Mouse (Mus musculus): ENCODE data around the gene Cuedc2. TPM values are rescaled to one million over a fixed set of nuclear protein-coding genes. Genes with fewer than 3 reads are reported as not detected.

Gene Cuedc2
- polyA plus RNA-seq, 1 experiment from 2014 or later = 137 TPM

DNA sequence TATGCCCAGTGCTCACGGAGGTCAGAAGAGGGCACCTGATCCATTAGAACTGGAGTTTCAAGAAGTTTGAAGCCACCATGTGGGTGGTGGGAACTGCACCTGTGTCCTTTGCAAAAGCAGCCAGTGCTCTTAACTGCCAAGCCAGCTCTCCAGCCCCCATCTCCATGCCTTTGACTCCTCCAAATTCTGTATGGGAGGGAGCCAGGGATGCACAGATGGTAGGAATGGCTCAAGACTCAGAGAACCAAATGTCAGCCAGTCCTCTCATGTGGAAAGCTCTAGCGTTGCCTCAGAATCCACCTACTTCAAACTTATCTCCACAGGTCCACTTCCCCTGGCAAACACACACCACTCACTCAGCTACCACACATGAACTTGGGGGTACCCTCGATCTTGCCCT, 4.6 kb downstream of the Cuedc2 start:
- no peak overlapping the region for H3K9ac ChIP-seq
- 0 out of 2 replicates have a peak, but pooled peaks cover 5% of the 10 kb centered on the region for H3K36me3 ChIP-seq
- no peaks in the 10 kb centered on the region for H3K27me3 ChIP-seq (replicated peaks)
- no peak overlapping the region for H3K27ac ChIP-seq
- ATAC-seq (ENCODE audit: insufficient read depth, low FRiP score, low read depth) = no peak
- H3K4me3 ChIP-seq (replicated peaks) = no peak overlapping the region
- no peak overlapping the region for H3K4me2 ChIP-seq
- H3K4me1 ChIP-seq = peaks cover 14% of the 10 kb centered on the region
- WGBS = 88% methylated on average over 3 of the region's 3 CpGs
- no peaks in the 10 kb centered on the region for H3K9me3 ChIP-seq

DNA sequence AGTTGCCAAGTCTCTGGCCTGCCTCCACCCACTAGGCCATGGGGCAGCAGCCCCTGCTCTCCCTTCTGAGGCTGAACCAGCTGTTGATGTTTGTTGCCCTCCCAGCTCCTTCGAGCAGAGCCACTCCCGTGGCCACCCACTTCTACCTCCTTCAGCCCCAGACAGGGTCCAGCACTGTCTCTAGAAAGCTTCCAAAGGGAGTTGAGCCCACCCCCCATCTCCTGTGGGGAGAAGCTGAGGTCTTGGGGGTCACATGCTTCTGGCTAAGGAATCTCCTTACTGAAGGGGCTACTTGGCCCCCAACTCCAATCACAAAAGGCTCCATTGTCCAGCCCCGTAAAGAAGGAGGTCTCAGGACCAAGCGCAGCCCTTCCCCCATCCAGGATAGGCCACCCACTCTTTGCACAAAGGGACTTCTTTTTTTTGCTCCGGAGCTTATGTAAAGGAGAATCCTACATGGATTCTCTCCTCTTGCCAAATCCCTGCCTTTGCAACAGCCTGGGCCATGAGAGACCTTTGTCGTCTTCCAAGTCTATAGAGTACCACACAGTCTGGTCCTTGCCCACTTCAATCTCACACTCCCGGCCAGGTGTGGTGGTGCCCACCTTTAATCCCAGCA, 5.7 kb downstream of the Cuedc2 start:
- 0 out of 2 replicates have a peak, but pooled peaks cover 5% of the 10 kb centered on the region for H3K36me3 ChIP-seq
- WGBS = 74% methylated on average over 7 of the region's 7 CpGs
- no peak overlapping the region for H3K4me3 ChIP-seq (replicated peaks)

DNA sequence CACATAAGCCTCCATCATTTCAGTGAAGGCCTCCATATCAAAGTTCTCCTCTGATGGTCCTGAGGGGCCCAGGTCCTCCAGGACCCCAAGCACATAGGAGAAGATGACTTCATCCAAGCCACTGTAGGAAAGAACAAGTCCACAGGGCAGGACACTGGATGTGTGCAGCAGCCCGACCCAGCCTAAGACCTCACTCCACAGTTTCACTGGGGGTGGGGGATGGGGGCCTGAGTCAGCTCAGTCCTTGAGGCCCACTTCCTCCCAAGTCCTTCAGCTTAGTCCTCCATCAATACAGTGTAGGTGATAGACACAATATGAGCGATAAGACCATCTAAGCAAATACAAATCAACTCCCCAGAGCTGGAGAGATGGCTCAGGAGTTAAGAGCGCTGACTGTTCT, 6.6 kb downstream of the Cuedc2 start:
- Histone ChIP-seq H3K4me2 (no peak overlapping the region), H3K4me1 (peaks cover 21% of the 10 kb centered on the region), H3K27me3 (replicated peaks) (no peaks in the 10 kb centered on the region), H3K36me3 (0 out of 2 replicates have a peak, but pooled peaks cover 5% of the 10 kb centered on the region), H3K4me3 (replicated peaks) (no peak overlapping the region), H3K27ac (no peak overlapping the region), H3K9ac (no peak overlapping the region), H3K9me3 (no peaks in the 10 kb centered on the region)
- ATAC-seq (ENCODE audit: insufficient read depth, low FRiP score, low read depth) = no peak
- 70% methylated on average over 3 of the region's 3 CpGs for WGBS

More for the DNA sequence above, 5.7 kb downstream of the Cuedc2 start:
- Histone ChIP-seq H3K27ac (no peak overlapping the region), H3K4me2 (no peak overlapping the region), H3K9me3 (no peaks in the 10 kb centered on the region), H3K27me3 (replicated peaks) (no peaks in the 10 kb centered on the region), H3K9ac (no peak overlapping the region), H3K4me1 (peaks cover 16% of the 10 kb centered on the region)
- no peak for ATAC-seq (ENCODE audit: insufficient read depth, low FRiP score, low read depth)

DNA sequence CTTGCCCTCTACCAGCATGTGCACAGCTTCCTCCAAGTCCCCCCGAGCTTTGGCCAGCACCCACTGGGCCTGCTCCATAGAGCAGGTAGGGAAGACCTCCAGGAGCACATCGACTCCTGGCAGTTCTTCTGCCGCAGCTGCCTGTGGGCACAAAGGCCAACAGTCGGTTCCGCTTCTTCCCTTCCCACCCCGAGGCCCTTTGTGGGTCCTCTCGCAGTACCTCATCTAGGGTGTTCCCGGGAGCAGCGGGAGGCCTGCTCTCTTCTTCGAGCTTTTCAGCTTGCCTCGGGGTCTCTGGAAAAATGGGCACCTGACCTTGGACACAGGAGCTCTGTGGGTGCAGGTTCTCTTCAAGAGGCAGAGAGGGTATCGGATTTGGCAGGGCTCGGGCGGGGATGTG, 7.2 kb downstream of the Cuedc2 start:
- H3K4me2 ChIP-seq = no peak overlapping the region
- no peak overlapping the region for H3K27ac ChIP-seq
- no peak overlapping the region for H3K4me3 ChIP-seq (replicated peaks)
- H3K9me3 ChIP-seq = no peaks in the 10 kb centered on the region
- H3K27me3 ChIP-seq (replicated peaks) = peaks cover 6% of the 10 kb centered on the region
- peaks cover 26% of the 10 kb centered on the region for H3K4me1 ChIP-seq
- WGBS = 93% methylated on average over 14 of the region's 14 CpGs
- 0 out of 2 replicates have a peak, but pooled peaks cover 5% of the 10 kb centered on the region for H3K36me3 ChIP-seq
- no peak overlapping the region for H3K9ac ChIP-seq
- no peak for ATAC-seq (ENCODE audit: insufficient read depth, low FRiP score, low read depth)

DNA sequence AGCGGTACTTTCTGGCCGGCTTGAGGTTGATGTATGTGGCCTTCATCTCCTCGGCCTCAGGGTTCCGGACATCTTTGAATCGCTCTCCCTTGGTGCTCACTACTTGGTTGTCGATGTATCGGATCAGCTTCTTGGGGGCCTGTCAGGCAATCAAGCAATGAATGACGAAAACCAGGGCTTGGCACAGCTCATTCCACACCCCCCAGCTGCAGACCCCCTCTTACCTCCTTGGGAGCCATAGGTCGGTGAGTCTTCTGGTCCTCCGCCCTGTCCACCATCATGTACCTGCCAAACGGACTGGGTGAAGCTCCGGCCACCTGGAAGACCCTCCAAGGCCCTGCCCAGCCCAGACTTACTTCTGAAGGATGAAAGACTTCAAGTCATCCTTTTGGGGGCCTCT, 7.8 kb downstream of the Cuedc2 start:
- ATAC-seq (ENCODE audit: insufficient read depth, low FRiP score, low read depth) = no peak

DNA sequence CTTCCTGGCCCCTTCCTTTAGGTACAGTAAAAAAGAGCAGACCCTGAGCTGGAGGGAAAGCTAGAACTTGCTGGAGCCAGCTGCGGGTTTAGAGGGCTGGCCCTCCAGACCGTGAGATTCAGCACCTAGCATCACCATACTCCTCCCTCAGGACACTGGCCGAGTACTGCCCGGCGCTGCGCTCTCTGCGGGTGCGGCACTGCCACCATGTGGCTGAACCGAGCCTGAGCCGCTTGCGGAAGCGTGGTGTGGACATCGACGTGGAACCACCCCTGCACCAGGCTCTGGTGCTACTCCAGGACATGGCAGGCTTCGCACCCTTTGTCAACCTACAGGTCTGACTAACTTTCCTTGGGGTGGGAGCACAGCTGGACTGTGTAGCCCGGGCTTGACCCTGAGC, 8.6 kb downstream of the Cuedc2 start:
- Histone ChIP-seq H3K9me3 (no peaks in the 10 kb centered on the region), H3K27ac (no peak overlapping the region), H3K27me3 (replicated peaks) (peaks cover 18% of the 10 kb centered on the region), H3K4me3 (replicated peaks) (no peak overlapping the region), H3K4me1 (peaks cover 26% of the 10 kb centered on the region), H3K36me3 (0 out of 2 replicates have a peak, but pooled peaks cover 5% of the 10 kb centered on the region), H3K9ac (no peak overlapping the region), H3K4me2 (peak overlapping the region; percentile 100)
- ATAC-seq (ENCODE audit: insufficient read depth, low FRiP score, low read depth) = peak; percentile 61
- WGBS = 6% methylated on average over 16 of the region's 16 CpGs

More for the DNA sequence above, 7.8 kb downstream of the Cuedc2 start:
- H3K4me2 ChIP-seq = no peak overlapping the region
- H3K9me3 ChIP-seq = no peaks in the 10 kb centered on the region
- H3K4me3 ChIP-seq (replicated peaks) = no peak overlapping the region
- 91% methylated on average over 12 of the region's 12 CpGs for WGBS
- no peak overlapping the region for H3K27ac ChIP-seq
- H3K4me1 ChIP-seq = peaks cover 26% of the 10 kb centered on the region
- H3K9ac ChIP-seq = no peak overlapping the region
- peaks cover 10% of the 10 kb centered on the region for H3K27me3 ChIP-seq (replicated peaks)
- 0 out of 2 replicates have a peak, but pooled peaks cover 5% of the 10 kb centered on the region for H3K36me3 ChIP-seq

DNA sequence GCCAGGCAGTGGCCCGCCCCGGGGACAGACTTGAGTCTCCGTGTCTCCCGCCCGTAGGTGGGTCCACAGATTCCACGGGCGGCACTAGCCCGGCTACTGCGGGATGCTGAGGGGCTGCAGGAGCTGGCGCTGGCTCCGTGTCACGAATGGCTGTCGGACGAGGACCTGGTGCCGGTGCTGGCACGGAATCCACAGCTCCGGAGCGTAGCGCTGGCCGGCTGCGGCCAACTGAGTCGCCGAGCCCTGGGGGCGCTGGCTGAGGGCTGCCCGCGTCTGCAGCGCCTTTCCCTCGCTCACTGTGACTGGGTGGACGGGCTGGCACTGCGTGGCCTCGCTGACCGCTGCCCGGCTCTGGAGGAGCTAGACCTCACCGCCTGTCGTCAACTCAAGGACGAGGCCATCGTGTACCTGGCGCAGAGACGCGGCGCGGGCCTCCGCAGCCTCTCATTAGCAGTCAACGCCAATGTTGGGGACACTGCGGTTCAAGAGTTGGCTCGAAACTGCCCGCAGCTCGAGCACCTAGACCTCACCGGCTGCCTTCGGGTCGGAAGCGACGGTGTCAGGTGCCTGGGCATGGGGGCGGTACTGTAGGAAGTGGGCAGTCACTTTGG, 9.4 kb downstream of the Cuedc2 start:
- ATAC-seq (ENCODE audit: insufficient read depth, low FRiP score, low read depth) = no peak

DNA sequence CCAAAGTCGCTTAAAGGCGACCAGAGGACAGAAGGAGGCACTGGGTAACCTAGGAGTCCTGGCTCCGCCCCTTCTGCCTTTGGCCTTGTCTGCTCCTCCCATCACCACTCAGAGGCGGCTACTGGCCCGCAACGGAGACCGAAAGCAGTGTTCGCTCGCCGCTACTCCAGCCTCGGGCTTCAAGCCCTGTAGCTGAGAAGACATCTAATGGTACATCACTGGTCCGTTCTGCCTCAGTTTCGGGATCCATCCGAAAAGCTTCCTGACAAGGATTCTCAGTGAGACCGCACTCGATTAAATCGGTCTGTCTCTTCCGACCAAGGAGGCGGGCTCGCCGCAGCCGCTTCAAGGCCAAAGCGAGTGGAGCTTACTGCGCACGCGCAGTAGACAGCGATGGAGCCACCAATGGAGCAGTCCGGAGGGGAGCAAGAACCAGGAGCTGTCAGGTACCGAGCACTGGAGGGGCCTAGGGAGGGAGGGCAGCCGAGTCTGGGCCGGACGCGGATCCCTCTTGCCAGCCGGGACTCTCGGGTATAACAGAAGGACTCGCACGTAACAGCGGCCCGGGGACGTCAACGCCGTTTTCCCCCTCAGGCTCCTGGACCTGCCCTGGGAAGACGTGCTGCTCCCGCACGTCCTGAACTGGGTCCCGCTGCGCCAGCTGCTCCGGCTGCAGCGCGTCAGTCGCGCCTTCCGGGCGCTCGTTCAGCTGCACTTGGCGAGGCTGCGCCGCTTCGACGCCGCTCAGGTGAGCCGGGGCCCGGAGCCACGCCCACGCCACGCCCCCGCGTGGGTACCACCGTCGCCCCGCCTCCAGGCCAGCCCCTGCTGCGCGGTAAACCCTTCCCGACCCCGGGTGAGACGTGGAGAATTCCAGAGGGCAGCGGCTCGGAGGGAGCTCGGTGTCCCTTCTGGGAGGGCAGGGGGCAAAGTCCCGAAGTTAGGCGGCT, 10.1 kb downstream of the Cuedc2 start, which contains the start of gene Fbxl15:
TSS of gene Fbxl15 (plus strand) at position 104 of the 950 bp plus-strand sequence.
- Histone ChIP-seq H3K4me2 (peak within 1 kb of the TSS; percentile 100), H3K4me3 (replicated peaks) (peak within 1 kb of the TSS; percentile 51), H3K27me3 (replicated peaks) (peaks cover 32% of the 10 kb centered on the region), H3K36me3 (0 out of 2 replicates have a peak, but pooled peaks cover 5% of the 10 kb centered on the region), H3K27ac (peak within 1 kb of the TSS; percentile 91), H3K4me1 (peaks cover 26% of the 10 kb centered on the region), H3K9ac (peak within 1 kb of the TSS; percentile 58; the same call in 1 of the 2 replicates), H3K9me3 (no peaks in the 10 kb centered on the region)
- ATAC-seq (ENCODE audit: insufficient read depth, low FRiP score, low read depth) = peak; percentile 85
- WGBS = under 1% methylated on average over 81 of the region's 81 CpGs

More for the DNA sequence above, 9.4 kb downstream of the Cuedc2 start:
- Histone ChIP-seq H3K36me3 (0 out of 2 replicates have a peak, but pooled peaks cover 5% of the 10 kb centered on the region), H3K27me3 (replicated peaks) (peaks cover 26% of the 10 kb centered on the region), H3K9me3 (no peaks in the 10 kb centered on the region), H3K9ac (peak overlapping the region; percentile 58; the same call in 1 of the 2 replicates), H3K4me2 (peak overlapping the region; percentile 100), H3K27ac (peak overlapping the region; percentile 91), H3K4me1 (peaks cover 26% of the 10 kb centered on the region), H3K4me3 (replicated peaks) (peak overlapping the region; percentile 51)
- WGBS = 1% methylated on average over 51 of the region's 54 CpGs

DNA sequence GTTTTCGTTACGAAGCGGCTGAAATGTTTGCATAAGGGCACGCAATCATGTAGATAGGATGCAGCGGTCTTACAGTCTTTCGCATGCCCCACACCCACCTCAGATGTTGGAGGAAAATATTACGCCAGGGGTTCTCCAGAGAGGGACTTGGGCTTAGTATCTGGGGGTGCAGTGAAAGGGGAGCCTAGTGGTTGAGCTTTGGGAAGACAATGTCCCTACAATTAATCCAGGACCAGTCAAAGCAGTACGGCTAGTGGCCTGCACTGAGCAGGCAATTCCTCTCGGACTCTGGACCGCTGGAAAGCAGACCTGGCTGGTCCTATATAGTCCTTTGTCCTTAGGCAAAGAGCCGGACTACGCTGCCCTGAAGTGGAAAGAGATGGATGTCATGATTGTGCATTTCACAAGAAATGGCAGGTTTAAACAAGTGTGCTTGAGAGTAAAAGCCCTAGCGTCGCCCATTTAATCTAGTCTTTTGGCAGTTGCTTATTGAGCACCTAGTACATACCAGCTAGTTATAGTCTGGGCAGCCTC, 10.9 kb downstream of the Cuedc2 start:
- peaks cover 26% of the 10 kb centered on the region for H3K4me1 ChIP-seq
- H3K27ac ChIP-seq = peak overlapping the region; percentile 91
- H3K9me3 ChIP-seq = no peaks in the 10 kb centered on the region
- 23% methylated on average over 14 of the region's 14 CpGs for WGBS
- H3K27me3 ChIP-seq (replicated peaks) = peaks cover 37% of the 10 kb centered on the region
- H3K4me3 ChIP-seq (replicated peaks) = peak overlapping the region; percentile 51
- 0 out of 2 replicates have a peak, but pooled peaks cover 5% of the 10 kb centered on the region for H3K36me3 ChIP-seq
- ATAC-seq (ENCODE audit: insufficient read depth, low FRiP score, low read depth) = no peak
- no peak overlapping the region for H3K9ac ChIP-seq
- peak overlapping the region; percentile 100 for H3K4me2 ChIP-seq

DNA sequence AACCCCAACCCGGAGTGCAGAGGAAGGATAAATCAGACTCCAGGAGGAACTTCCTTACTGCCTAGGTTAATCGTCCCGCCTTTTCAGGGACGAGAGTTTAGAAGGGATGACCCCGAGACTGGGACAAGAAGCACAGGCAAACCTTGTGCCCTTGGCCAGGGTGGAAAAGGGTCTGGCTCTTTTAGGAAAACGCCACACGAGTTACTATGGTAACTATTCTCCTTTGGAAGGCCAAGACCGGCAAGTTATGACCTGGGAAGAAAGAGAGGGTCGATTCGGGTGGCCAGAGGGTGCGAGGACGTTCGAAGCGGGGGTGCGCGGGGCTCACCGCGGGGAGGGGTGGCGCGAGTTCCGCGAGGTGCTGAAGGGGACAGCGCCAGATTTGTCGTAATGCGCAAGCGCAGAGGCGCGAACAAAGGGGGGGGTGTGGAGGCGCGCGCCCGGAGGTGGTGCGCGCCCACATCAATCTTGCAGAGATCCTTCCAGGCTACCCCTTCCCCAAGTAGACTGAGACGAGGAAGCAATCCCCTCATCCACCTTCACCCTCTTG, 11.7 kb downstream of the Cuedc2 start, which contains the start of gene Psd:
TSS of gene Psd (minus strand) at position 401 of the 550 bp plus-strand sequence.
- peak within 1 kb of the TSS; percentile 100 for H3K4me2 ChIP-seq
- H3K4me1 ChIP-seq = peaks cover 33% of the 10 kb centered on the region
- peak within 1 kb of the TSS; percentile 51 for H3K4me3 ChIP-seq (replicated peaks)
- no peak within 1 kb of the TSS; the same call in 1 of the 2 replicates for H3K9ac ChIP-seq
- 1% methylated on average over 35 of the region's 35 CpGs for WGBS
- H3K36me3 ChIP-seq = 0 out of 2 replicates have a peak, but pooled peaks cover 1% of the 10 kb centered on the region
- H3K27me3 ChIP-seq (replicated peaks) = peaks cover 37% of the 10 kb centered on the region
- H3K27ac ChIP-seq = peak within 1 kb of the TSS; percentile 91
- no peak for ATAC-seq (ENCODE audit: insufficient read depth, low FRiP score, low read depth)
- no peaks in the 10 kb centered on the region for H3K9me3 ChIP-seq
